Mouse (Mus musculus) heart, embryonic 13.5 days (tissue): ENCODE measurements around the gene Slc7a7. TPM values are rescaled to one million over a fixed set of nuclear protein-coding genes. Genes with fewer than 3 reads are reported as not detected.
A peak's percentile ranks its signal among the peaks of the same experiment; 100 is the strongest.

ENCODE experiments used
- ATAC-seq: fragments of 200-750 bp; cut with Nextera tagmentation; 2 replicates; pipeline ENCODE4 v1.8.0; 2017; ENCODE audit warnings: moderate TSS enrichment; ENCODE audit not compliant: insufficient number of reproducible peaks, low FRiP score, low TSS enrichment; ENCODE audit errors: extremely low read depth
- H3K27ac ChIP-seq: fragments of 300-500 bp; sonication (generic); replicated peaks from 2 replicates; pipeline ENCODE4 v1.5.1; 2015; ENCODE audit warnings: moderate library complexity, mild to moderate bottlenecking, inconsistent platforms
- H3K27me3 ChIP-seq: fragments of 300-500 bp; sonication (generic); replicated peaks from 2 replicates; pipeline ENCODE4 v1.6.1; 2015; ENCODE audit warnings: mild to moderate bottlenecking, inconsistent platforms
- H3K36me3 ChIP-seq: fragments of 300-500 bp; sonication (generic); 2 replicates; pipeline ENCODE4 v1.6.1; 2015; ENCODE audit warnings: mild to moderate bottlenecking, inconsistent platforms
- H3K4me1 ChIP-seq: fragments of 300-500 bp; sonication (generic); 2 replicates; pipeline ENCODE4 v1.6.1; 2015; ENCODE audit warnings: inconsistent platforms
- H3K4me2 ChIP-seq: fragments of 300-500 bp; sonication (generic); 2 replicates; pipeline ENCODE4 v1.6.1; 2015; ENCODE audit warnings: inconsistent platforms, mild to moderate bottlenecking, moderate library complexity
- H3K4me3 ChIP-seq: fragments of 300-500 bp; sonication (generic); 2 replicates; pipeline ENCODE4 v1.5.1; 2015; ENCODE audit warnings: moderate library complexity, mild to moderate bottlenecking, inconsistent platforms
- H3K9ac ChIP-seq: fragments of 300-500 bp; sonication (generic); 2 replicates; pipeline ENCODE4 v1.6.1; 2015; ENCODE audit warnings: inconsistent platforms, mild to moderate bottlenecking, moderate library complexity
- H3K9me3 ChIP-seq: fragments of 300-500 bp; sonication (generic); 2 replicates; pipeline ENCODE4 v1.6.1; 2016; ENCODE audit warnings: inconsistent platforms
- WGBS: fragments of 180-500 bp; shearing (Covaris S2); methylation state at CpG from one replicate; pipeline ENCODE4 v1.1.7; 2015; ENCODE audit warnings: mixed read lengths; 5-methylcytosine and 5-hydroxymethylcytosine counted together
- polyA plus RNA-seq: library from polyadenylated mRNA; unstranded; fragments of >200 nt; fragmentation: Nextera tagmentation; extraction: Ambion mirVana; gene quantifications from 2 replicates; pipeline ENCODE4 v1.2.1, GENCODE M21; 2015

The Slc7a7 gene
- polyA plus RNA-seq, result 9.6 and 10.8 TPM in 2 replicates

DNA sequence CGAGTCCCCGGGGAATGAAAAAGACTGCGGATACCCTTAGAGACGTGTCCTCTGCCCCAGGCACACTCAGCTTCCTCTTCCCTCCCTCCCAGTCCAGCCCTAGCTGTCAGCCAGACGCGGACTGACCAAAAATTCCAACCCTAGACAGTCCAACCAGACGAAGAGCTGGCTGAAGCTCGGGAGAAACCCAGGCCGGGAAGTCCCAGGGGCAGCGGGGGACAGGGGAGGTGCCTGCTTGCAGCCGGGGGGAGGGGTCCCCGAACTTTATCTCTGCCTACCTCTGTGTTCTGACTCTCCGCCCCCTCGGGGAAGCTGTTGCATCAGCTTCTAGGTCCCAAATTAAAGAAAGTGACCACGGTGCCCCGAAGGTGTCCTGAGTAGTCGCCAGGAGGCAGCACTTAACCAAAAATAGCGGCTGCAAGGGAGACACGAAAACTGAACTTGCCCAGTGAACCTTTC lies at the start of gene Slc7a7:
Gene Slc7a7, minus strand, starts transcription at position 158 of the 459 bp plus-strand sequence.
- WGBS, result 6% methylated on average over 19 of the region's 19 CpGs
- H3K9me3 ChIP-seq, result no peaks in the 10 kb centered on the region
- H3K36me3 ChIP-seq, result no peaks in the 10 kb centered on the region
- no peaks in the 10 kb centered on the region for H3K27me3 ChIP-seq
- H3K27ac ChIP-seq, result peak within 1 kb of the TSS; percentile 46
- H3K4me3 ChIP-seq, result peak within 1 kb of the TSS; percentile 38
- H3K9ac ChIP-seq, result peak within 1 kb of the TSS; percentile 57
- peaks cover 44% of the 10 kb centered on the region for H3K4me1 ChIP-seq
- peak within 1 kb of the TSS; percentile 63 for H3K4me2 ChIP-seq
- ATAC-seq, result no peak

DNA sequence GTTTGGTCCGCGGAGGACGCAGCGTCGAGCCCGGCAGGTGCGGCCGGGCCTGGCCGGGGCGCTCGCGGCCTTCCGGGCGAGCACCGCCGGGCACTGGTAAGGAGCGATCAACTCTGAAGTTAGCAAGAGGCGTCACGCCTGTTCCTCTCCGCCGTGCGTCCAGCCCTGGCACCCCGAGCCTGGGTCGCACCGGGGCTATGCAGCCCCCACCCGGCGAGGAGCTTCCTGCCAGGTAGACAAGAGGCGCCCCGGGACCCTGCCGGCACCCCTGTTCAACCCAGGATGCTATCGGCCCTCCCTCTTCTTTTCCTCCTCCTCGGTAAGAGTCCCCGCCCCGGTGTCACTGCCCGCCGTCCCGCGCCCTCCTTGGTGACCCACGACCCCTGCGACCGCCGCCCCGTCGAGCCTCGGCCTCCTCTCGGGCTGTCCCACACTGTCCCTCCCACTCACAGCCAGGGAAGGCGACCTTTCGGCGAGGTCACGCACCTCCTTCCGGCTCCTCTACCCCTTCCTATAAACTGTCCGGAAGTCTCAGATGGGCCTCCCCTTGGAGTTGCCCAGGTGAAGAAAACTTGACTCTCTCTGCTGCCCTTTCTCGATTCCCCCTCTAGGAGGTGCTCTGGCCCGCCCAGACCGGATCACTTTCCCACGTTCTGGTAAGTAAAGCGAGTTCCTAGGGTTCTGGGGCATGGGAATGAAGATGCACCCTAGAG lies 46.9 kb upstream of the Slc7a7 start:
- H3K4me1 ChIP-seq, result peaks cover 18% of the 10 kb centered on the region
- H3K27ac ChIP-seq, result peak overlapping the region; percentile 87
- peak overlapping the region; percentile 94 for H3K4me3 ChIP-seq
- peak overlapping the region; percentile 77 for H3K4me2 ChIP-seq
- WGBS, result under 1% methylated on average over 55 of the region's 57 CpGs
- H3K9me3 ChIP-seq, result no peaks in the 10 kb centered on the region
- H3K36me3 ChIP-seq, result peaks cover 40% of the 10 kb centered on the region
- peak; percentile 49 for ATAC-seq
- no peaks in the 10 kb centered on the region for H3K27me3 ChIP-seq
- peak overlapping the region; percentile 91 for H3K9ac ChIP-seq

DNA sequence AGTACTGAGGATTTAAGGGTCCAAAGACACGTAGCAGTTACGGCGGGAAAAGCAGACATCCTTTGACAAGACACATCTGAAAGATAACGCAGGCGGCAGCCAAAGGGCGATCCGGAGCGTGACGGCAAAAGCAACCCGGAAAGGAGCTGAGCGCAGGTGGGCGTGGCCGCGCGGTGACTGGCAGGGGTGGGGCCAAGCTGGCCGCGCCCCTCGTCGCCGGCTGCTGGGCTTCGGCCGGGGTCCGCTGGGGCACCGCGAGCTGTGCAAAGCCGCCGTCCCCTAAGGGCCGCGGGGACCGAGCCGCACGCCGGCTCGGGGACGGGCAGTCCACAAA lies 46.3 kb upstream of the Slc7a7 start, which contains the start of gene Lrp10:
Gene Lrp10, plus strand, starts transcription at position 179 of the 334 bp plus-strand sequence.
- Histone ChIP-seq H3K9ac (peak within 1 kb of the TSS; percentile 91), H3K4me3 (peak within 1 kb of the TSS; percentile 94), H3K4me1 (peaks cover 18% of the 10 kb centered on the region), H3K9me3 (no peaks in the 10 kb centered on the region), H3K4me2 (peak within 1 kb of the TSS; percentile 77), H3K27me3 (no peaks in the 10 kb centered on the region), H3K36me3 (peaks cover 35% of the 10 kb centered on the region), H3K27ac (peak within 1 kb of the TSS; percentile 87)
- peak; percentile 79 for ATAC-seq
- under 1% methylated on average over 35 of the region's 35 CpGs for WGBS

DNA sequence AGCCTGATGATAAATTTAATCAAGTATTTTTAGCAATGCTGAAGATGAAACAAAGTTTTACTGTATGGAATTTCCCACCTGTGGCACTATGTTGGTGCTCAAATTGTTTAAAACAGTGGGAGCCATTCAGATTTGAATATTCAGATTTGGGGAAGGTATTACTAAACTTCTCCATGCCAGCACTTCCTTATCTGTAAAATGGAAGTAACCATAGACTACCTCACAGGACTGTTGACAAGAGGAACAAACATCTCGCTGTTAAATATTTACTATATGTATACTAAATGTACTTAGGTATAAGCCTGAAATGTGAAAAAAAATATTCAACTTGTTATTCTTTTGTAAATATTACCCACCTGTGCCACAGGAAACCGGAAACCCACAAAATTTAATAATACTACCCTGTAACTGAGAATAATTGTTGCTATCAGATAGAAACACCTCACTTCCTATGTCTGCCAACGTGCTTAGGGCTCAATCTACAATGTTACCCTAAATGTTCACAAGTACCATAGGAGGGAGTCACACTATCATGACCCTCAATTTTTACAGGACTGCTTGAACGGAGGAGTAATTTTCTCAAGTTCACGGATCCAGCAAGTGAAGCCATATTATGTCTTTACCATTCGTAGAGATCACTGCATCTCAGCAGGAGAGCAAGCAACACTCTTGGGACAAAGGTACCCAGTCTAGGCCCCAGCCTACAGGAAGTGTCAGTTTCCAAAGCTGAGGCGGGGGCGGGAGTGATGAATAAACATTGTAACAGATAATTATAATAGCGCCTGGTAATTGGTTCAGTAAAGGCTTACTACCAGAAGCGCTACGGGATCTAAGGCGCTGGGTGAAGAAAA lies 45.8 kb upstream of the Slc7a7 start:
- H3K4me3 ChIP-seq, result peak overlapping the region; percentile 94
- H3K9ac ChIP-seq, result peak overlapping the region; percentile 91
- WGBS, result 14% methylated on average over 12 of the region's 12 CpGs
- no peak for ATAC-seq
- peak overlapping the region; percentile 87 for H3K27ac ChIP-seq
- H3K4me1 ChIP-seq, result peaks cover 18% of the 10 kb centered on the region
- peak overlapping the region; percentile 77 for H3K4me2 ChIP-seq
- H3K36me3 ChIP-seq, result peaks cover 29% of the 10 kb centered on the region
- no peaks in the 10 kb centered on the region for H3K27me3 ChIP-seq
- no peaks in the 10 kb centered on the region for H3K9me3 ChIP-seq

DNA sequence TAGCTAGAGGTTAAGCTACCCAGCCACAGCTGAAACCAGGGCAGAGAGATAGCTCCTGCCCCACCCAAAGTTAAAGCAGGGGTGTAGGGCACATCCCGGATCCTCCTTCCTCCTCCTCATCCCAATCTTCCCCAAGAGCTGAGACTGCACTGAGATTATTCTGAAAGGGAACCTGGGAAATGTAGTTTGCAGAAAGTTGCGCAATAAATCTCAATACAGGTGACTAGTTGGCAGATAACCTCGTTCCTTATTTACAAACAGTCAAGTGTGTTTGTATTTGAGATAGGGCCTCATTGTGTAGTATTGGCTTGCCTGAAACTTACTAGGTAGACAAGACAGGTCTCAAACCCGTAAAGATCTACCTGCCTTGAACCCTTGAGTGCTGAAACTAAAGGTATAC lies 44.6 kb upstream of the Slc7a7 start:
- Histone ChIP-seq H3K4me1 (peaks cover 18% of the 10 kb centered on the region), H3K27me3 (no peaks in the 10 kb centered on the region), H3K4me3 (no peak overlapping the region), H3K36me3 (peaks cover 17% of the 10 kb centered on the region), H3K9me3 (no peaks in the 10 kb centered on the region), H3K27ac (no peak overlapping the region), H3K9ac (no peak overlapping the region), H3K4me2 (no peak overlapping the region)
- ATAC-seq, result no peak
- 71% methylated on average over 4 of the region's 4 CpGs for WGBS

DNA sequence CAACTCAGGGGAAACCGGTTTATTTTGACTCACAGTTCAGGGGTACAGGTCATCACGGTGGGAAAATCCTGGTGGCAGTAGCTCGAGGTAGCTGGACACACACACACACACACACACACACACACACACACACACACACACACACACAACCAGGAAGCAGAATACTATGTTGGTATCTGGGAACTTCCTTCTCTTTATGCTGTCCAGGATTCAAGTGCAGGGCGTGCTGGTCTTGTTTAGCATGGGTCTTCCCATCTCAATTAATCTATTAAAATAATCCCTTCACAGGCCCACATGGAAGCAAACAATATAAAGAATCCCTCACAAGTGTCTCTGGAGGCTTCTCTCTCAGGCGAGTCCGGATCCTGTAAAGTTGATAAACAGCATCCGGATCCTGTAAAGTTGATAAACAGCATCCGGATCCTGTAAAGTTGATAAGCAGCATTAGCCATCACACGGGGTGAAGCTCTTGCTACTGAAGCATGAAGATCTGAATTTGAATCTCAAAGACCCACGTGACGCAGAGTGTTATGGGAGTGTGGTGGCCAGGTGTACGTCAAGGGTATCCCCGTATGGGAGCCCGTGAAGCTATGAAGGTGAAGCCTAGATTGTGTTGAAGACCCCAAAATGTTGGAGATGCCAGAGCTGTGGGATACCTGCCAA lies 40.5 kb upstream of the Slc7a7 start:
- Histone ChIP-seq H3K4me1 (no peaks in the 10 kb centered on the region), H3K36me3 (no peaks in the 10 kb centered on the region), H3K4me2 (no peak overlapping the region), H3K4me3 (no peak overlapping the region), H3K27me3 (no peaks in the 10 kb centered on the region), H3K9ac (no peak overlapping the region), H3K9me3 (no peaks in the 10 kb centered on the region), H3K27ac (no peak overlapping the region)
- no peak for ATAC-seq
- 73% methylated on average over 14 of the region's 14 CpGs for WGBS

DNA sequence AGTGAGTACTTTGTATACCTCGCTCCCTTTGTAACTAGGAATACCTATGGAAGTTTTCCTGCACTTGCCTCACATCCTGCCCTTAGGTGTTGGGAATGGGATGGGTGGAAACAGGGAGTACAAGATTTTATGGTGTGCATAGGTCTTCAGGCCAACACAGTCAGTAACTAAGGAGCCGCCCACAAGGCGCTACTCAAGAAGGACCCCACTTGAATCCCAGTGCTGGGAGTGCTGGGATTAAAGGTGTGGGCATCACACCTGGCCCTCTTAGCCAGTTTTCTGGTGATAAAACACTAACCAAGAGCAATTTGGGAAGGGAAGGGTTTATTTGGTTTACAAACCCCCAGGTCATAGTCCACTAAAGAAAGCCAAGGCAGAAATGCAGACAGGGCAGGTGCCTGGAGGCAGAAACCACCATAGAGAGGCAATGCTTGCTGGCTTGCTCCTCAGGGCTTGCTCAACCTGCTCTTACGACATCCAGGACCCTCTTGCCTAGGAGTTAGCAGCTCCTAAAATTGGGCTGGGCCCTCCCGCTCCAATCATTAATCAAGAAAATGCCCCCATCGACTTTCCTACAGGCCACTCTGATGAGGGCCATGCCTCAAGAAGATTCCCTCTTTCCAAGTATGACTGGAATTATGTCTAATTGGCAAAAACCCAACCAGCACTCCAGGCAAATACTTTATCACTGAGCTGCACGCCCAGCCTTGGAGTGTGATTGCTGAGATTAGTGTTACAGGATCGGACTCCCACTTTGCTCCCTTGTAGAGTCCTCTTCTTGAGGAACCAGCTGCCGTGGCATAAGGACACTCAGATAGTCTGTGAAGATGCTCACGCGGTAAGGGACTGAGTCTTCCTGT lies 37.3 kb upstream of the Slc7a7 start:
- H3K36me3 ChIP-seq, result no peaks in the 10 kb centered on the region
- H3K4me2 ChIP-seq, result no peak overlapping the region
- H3K27me3 ChIP-seq, result peaks cover 10% of the 10 kb centered on the region
- no peak overlapping the region for H3K27ac ChIP-seq
- no peak for ATAC-seq
- no peaks in the 10 kb centered on the region for H3K4me1 ChIP-seq
- no peaks in the 10 kb centered on the region for H3K9me3 ChIP-seq
- H3K9ac ChIP-seq, result no peak overlapping the region
- 58% methylated on average over 11 of the region's 11 CpGs for WGBS
- H3K4me3 ChIP-seq, result no peak overlapping the region

DNA sequence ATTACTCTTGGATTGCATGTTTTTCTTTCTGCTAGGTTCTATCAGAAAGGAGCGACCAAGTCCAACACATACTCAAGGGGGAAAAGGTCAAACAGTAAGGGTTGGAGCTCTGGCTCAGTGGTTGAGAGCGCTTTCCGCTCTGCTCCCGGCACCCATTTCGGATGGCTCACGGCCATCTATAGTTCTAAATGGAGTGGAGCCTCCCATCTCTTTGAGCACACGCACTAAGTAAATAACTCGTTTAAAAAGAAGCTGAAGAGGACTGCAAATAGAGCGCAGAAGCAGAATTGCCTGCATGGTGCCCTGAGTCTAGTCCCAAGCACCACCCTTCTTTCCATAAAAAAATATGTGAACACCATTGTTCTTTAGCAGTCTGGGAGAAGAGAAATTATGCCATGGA lies 36.0 kb upstream of the Slc7a7 start:
- Histone ChIP-seq H3K9ac (no peak overlapping the region), H3K4me2 (no peak overlapping the region), H3K9me3 (no peaks in the 10 kb centered on the region), H3K27me3 (peaks cover 10% of the 10 kb centered on the region), H3K36me3 (no peaks in the 10 kb centered on the region), H3K27ac (no peak overlapping the region), H3K4me3 (no peak overlapping the region), H3K4me1 (peaks cover 4% of the 10 kb centered on the region)
- 83% methylated on average over 9 of the region's 9 CpGs for WGBS
- ATAC-seq, result no peak

DNA sequence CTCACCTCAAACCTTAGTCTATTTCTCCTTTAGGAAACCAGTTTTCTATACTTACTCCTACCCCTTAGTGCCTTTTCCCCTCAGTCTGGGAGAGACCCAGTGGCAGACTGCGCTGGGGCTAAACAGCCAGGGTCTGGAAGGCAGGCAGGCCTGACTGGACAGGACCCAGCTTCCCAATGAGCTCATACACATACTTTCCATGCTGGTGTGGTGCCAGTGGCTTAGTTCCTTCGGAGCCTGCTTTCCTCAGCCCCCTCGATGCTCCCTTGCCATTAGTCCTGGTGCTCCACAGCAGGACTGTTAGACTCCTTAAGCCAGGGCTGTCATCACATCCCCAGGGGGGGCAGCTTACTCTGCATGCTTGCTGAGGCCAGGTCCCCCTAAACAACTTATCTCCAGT lies 27.9 kb upstream of the Slc7a7 start:
- Histone ChIP-seq H3K4me1 (peaks cover 38% of the 10 kb centered on the region), H3K27ac (peak overlapping the region; percentile 58), H3K9ac (peak overlapping the region; percentile 40; the same call in 1 of the 2 replicates), H3K27me3 (no peaks in the 10 kb centered on the region), H3K4me2 (no peak overlapping the region), H3K9me3 (no peaks in the 10 kb centered on the region), H3K4me3 (no peak overlapping the region), H3K36me3 (peaks cover 13% of the 10 kb centered on the region)
- no peak for ATAC-seq
- 22% methylated on average over 3 of the region's 3 CpGs for WGBS

DNA sequence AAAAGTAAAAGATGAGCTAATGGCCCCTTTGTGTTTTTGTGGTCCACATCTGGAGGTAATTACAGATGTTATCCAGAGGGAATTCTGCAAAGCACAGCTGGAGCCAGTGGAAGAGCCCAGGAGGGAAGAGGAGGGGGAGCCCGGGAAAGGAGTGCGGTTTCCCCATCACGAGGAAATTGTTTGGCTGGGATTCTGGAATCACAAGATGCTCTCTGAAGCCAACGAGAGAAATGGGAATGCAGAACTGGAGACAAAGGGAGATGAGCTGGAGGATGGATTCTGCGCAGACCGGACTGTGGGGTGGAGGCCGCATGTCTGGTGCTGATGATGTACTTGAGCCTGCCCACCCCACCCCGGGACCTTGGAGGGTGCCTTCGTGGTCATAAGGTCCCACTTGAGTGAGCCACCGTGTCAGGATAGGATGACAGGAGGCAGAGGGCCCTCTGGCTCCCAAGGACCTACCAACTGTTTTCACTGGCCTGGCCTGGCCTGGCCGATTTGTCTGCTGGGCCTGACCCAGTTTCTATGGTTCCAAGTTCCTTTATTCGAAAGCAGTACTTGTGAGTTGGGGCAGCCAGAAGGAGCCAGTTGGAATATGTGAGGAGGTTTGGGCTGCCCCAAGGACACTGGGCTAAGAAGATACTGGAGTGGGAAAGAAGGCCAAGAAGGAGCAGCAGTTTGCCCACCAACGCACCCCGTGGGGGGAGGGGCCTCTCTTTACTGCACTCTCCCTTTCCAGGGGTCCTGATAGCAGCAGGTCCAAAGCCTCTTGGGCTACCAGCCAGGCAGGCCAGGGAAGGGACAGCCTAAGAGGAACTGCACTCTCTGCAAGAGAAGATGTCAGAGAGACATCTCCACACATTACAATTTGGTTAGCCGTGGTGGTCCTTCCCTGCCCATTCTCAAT lies 26.4 kb upstream of the Slc7a7 start:
- no peak overlapping the region for H3K9ac ChIP-seq
- H3K27me3 ChIP-seq, result no peaks in the 10 kb centered on the region
- peak overlapping the region; percentile 76 for H3K27ac ChIP-seq
- no peak for ATAC-seq
- no peak overlapping the region for H3K4me2 ChIP-seq
- H3K9me3 ChIP-seq, result no peaks in the 10 kb centered on the region
- no peak overlapping the region for H3K4me3 ChIP-seq
- peaks cover 29% of the 10 kb centered on the region for H3K36me3 ChIP-seq
- H3K4me1 ChIP-seq, result peaks cover 38% of the 10 kb centered on the region
- 55% methylated on average over 15 of the region's 15 CpGs for WGBS
